Mouse (Mus musculus) forebrain, embryonic 12.5 days (tissue): ENCODE measurements around the gene Ick. TPM values are rescaled to one million over a fixed set of nuclear protein-coding genes. Genes with fewer than 3 reads are reported as not detected.
"Not testable (repeated sequence)": the region's sequence is repeated elsewhere in the genome, so short reads cannot be mapped to it uniquely, and the experiment has no call there.

Experiments used
- ATAC-seq: fragments of 200-750 bp; cut with Nextera tagmentation; 2 replicates; pipeline ENCODE4 v1.8.0; 2017; ENCODE audit warnings: moderate TSS enrichment; ENCODE audit not compliant: low FRiP score
- H3K27ac ChIP-seq: fragments of 300-500 bp; sonication (generic); 2 replicates; pipeline ENCODE4 v1.5.1; 2016; ENCODE audit warnings: mild to moderate bottlenecking
- H3K27me3 ChIP-seq: fragments of 300-500 bp; sonication (generic); 2 replicates; pipeline ENCODE4 v1.6.1; 2016; ENCODE audit warnings: mild to moderate bottlenecking
- H3K36me3 ChIP-seq: fragments of 300-500 bp; sonication (generic); replicated peaks from 2 replicates; pipeline ENCODE4 v1.6.1; 2016; ENCODE audit warnings: mild to moderate bottlenecking
- H3K4me1 ChIP-seq: fragments of 300-500 bp; sonication (generic); 2 replicates; pipeline ENCODE4 v1.6.1; 2016
- H3K4me2 ChIP-seq: fragments of 300-500 bp; sonication (generic); 2 replicates; pipeline ENCODE4 v1.6.1; 2016; ENCODE audit warnings: mild to moderate bottlenecking, moderate library complexity
- H3K4me3 ChIP-seq: fragments of 300-500 bp; sonication (generic); replicated peaks from 2 replicates; pipeline ENCODE4 v1.5.1; 2016; ENCODE audit warnings: mild to moderate bottlenecking
- H3K9ac ChIP-seq: fragments of 300-500 bp; sonication (generic); 2 replicates; pipeline ENCODE4 v1.6.1; 2016; ENCODE audit warnings: mild to moderate bottlenecking
- H3K9me3 ChIP-seq: fragments of 300-500 bp; sonication (generic); 2 replicates; pipeline ENCODE4 v1.6.1; 2016
- WGBS: fragments of 180-500 bp; shearing (Covaris S2); methylation state at CpG from one replicate; pipeline ENCODE4 v1.1.7; 2016; 5-methylcytosine and 5-hydroxymethylcytosine counted together
- polyA plus RNA-seq: library from polyadenylated mRNA; unstranded; fragments of >200 nt; fragmentation: Nextera tagmentation; extraction: Ambion mirVana; gene quantifications from 2 replicates; pipeline ENCODE4 v1.2.1, GENCODE M21; 2016

The Ick gene
- polyA plus RNA-seq, 1 experiment from 2014 or later = 35.5 TPM

DNA sequence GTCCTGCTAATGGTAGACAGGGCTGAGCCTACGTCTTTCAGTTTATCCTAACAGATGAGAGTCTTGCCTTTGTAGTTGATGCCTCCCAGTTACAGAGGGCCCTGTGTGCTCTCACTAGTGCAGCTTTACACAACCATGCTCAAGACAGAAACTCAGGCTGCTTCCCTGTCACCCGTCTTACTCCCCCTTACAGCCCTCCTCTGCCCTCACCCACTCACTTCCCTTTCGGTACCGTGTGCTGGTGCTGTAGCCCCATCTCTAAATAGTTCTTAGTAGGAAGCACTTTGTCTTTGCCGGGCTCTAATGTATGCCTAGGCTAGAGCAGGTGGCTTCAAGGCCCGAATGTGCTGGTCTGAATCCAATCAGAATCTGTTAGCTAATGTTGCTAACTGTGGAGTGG lies 15.3 kb downstream of the Ick start:
- H3K27me3 ChIP-seq = no peaks in the 10 kb centered on the region
- H3K4me3 ChIP-seq = no peak overlapping the region
- H3K9me3 ChIP-seq = no peaks in the 10 kb centered on the region
- peaks cover 5% of the 10 kb centered on the region; the same call in 1 of the 2 replicates for H3K36me3 ChIP-seq
- H3K9ac ChIP-seq = no peak overlapping the region
- H3K4me1 ChIP-seq = peaks cover 16% of the 10 kb centered on the region
- ATAC-seq = no peak
- H3K27ac ChIP-seq = no peak overlapping the region
- no peak overlapping the region for H3K4me2 ChIP-seq
- 87% methylated on average over 6 of the region's 6 CpGs for WGBS

DNA sequence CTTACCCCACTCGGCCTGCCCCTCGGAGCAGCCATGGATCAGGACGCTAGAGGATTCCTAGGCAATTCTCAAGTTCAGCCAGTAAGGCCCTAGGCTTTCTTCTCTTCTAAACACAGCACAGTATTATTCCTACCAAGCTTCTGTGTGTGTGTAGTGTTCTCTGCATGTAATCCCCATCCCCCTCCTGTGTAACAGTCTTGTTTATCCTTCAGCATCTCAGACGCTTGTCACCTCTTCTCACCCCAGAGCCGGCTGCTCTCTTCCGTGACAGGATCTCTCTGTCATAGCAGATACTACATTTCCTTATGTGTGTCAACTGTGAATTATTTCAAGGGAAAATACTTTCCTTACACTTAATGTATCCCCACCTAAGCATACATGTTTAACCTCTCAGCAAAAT lies 17.0 kb downstream of the Ick start:
- Histone ChIP-seq H3K4me3 (no peak overlapping the region), H3K4me1 (peaks cover 23% of the 10 kb centered on the region), H3K9me3 (no peaks in the 10 kb centered on the region), H3K27ac (no peak overlapping the region), H3K4me2 (no peak overlapping the region), H3K9ac (no peak overlapping the region), H3K27me3 (no peaks in the 10 kb centered on the region), H3K36me3 (peaks cover 6% of the 10 kb centered on the region; the same call in 1 of the 2 replicates)
- ATAC-seq = peak; percentile 48
- WGBS = 71% methylated on average over 6 of the region's 6 CpGs

DNA sequence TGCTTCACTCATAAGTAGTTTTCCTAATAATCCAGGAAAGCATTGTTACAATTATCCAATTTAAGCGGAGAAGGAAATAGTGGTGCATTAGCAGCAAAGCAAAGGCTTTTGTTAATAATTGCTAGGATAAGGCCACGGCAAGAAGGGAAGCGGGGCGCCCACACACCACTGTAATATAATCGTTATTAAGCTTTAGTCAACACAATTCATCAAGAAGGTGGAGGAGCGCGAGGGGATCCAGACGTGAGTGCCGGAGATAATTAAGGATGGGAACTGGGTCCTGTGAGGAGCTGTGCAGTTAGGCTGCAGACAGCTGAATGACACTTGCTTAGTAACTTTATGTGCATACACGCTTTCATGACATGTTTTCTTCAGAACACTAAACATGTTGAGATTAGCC lies 17.7 kb downstream of the Ick start:
- no peaks in the 10 kb centered on the region for H3K27me3 ChIP-seq
- no peak overlapping the region for H3K27ac ChIP-seq
- H3K4me3 ChIP-seq = no peak overlapping the region
- no peak overlapping the region for H3K9ac ChIP-seq
- H3K4me1 ChIP-seq = peaks cover 23% of the 10 kb centered on the region
- WGBS = 38% methylated on average over 10 of the region's 10 CpGs
- no peaks in the 10 kb centered on the region for H3K9me3 ChIP-seq
- H3K4me2 ChIP-seq = no peak overlapping the region
- ATAC-seq = peak; percentile 61; the same call in 1 of the 2 replicates
- H3K36me3 ChIP-seq = peaks cover 7% of the 10 kb centered on the region

DNA sequence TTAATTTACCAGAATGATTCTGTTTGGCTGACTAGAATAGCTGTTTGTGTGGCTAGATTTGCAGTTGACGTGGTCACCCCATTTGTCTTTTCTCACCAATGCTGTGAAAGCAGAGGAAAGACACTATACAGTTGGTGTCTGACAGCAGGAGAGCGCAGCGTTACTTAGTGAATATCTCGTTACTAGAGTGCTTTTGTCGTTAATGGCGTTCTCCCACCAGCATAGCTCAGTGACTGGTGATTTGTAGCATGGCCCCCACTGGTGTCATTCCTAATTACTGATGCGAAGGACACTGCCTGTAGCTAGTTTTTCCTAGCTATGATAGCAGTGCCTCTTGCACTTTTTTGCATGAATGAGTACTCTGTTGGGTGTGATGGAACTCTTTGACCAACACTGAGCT lies 26.7 kb downstream of the Ick start:
- Histone ChIP-seq H3K4me1 (no peaks in the 10 kb centered on the region), H3K27me3 (no peaks in the 10 kb centered on the region), H3K4me3 (no peak overlapping the region), H3K36me3 (peaks cover 65% of the 10 kb centered on the region), H3K27ac (no peak overlapping the region), H3K9ac (no peak overlapping the region), H3K9me3 (no peaks in the 10 kb centered on the region), H3K4me2 (no peak overlapping the region)
- ATAC-seq = no peak
- 38% methylated on average over 7 of the region's 7 CpGs for WGBS

DNA sequence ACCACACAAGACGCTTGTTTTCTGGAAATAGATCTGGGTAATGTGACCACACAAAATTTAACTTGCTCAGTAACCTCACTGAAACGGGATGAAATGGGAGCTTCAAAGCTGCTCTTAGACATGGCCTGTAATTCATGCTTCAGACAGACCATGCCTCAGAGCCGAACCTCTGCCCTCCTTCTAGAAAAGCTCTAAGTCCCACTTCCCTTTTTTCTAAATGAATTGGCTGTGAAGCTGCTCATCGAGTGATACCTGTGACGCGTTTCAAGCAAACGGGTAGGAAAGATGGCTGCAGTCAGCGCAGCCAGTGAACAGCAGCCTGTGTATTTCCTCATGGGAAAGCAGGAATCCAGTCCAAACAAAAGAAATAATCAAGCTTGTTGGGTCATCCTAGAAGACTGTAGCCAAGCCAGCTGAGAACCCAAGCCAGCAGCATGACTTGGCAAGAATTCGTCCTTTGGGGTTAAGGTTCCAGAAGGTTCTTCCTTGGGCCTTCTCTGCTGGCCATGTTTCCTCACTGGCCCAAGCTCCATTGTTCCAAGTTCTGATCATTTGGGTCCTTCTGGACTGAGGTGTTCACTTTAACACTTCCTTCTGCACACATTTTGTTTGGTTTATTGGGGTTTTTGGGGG lies 29.2 kb downstream of the Ick start:
- 97% methylated on average over 9 of the region's 9 CpGs for WGBS
- no peak for ATAC-seq
- peaks cover 63% of the 10 kb centered on the region for H3K36me3 ChIP-seq

DNA sequence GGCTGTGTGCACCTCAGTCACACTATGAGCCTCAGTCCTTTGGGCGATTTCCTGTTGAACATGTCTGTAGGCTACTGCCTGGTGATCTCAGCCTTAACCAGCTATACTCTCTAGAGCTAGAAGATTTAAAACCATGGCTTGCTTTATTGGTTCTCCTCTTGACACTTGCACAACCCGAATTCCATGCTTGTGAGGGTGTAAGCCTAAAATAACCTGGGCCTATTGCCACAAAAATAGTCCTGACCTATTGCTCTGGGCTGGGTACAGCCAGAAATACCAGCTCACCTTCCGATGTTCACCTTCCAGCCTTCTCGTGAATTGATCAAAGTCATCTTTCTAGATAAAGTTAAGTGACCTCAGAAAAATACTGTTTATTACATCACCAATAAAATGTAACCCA lies 30.5 kb downstream of the Ick start:
- WGBS = 95% methylated on average over 4 of the region's 4 CpGs
- Histone ChIP-seq H3K9ac (no peak overlapping the region), H3K9me3 (peaks cover 9% of the 10 kb centered on the region; the same call in 1 of the 2 replicates), H3K27ac (no peak overlapping the region), H3K4me2 (no peak overlapping the region), H3K36me3 (peaks cover 65% of the 10 kb centered on the region), H3K27me3 (no peaks in the 10 kb centered on the region), H3K4me1 (no peaks in the 10 kb centered on the region), H3K4me3 (no peak overlapping the region)
- no peak for ATAC-seq

More for the DNA sequence above, 29.2 kb downstream of the Ick start:
- H3K4me1 ChIP-seq = no peaks in the 10 kb centered on the region
- no peak overlapping the region for H3K27ac ChIP-seq
- H3K9ac ChIP-seq = no peak overlapping the region
- H3K4me2 ChIP-seq = no peak overlapping the region
- no peaks in the 10 kb centered on the region for H3K27me3 ChIP-seq
- peaks cover 9% of the 10 kb centered on the region; the same call in 1 of the 2 replicates for H3K9me3 ChIP-seq
- no peak overlapping the region for H3K4me3 ChIP-seq

DNA sequence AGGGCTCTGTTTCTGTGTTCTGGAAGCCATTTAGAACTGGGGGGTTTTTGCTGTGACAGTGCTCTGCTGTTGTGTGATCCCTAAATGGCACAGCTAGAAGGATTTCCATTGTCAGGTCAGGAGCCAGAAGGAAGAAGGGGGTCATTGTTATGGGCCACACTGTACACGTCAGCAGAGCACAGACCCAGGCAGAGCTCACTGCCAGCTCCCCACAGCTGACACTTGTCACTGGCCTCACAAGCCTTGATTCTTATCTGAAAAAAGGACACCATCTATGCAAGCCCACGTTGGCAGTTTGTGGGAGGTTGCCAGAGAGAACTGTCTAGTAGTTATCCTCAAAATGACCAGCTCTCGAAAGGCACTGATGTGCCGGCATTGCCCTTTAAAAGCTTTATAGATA lies 37.1 kb downstream of the Ick start:
- ATAC-seq = no peak
- WGBS = 64% methylated on average over 4 of the region's 4 CpGs
- H3K36me3 ChIP-seq = peaks cover 63% of the 10 kb centered on the region

DNA sequence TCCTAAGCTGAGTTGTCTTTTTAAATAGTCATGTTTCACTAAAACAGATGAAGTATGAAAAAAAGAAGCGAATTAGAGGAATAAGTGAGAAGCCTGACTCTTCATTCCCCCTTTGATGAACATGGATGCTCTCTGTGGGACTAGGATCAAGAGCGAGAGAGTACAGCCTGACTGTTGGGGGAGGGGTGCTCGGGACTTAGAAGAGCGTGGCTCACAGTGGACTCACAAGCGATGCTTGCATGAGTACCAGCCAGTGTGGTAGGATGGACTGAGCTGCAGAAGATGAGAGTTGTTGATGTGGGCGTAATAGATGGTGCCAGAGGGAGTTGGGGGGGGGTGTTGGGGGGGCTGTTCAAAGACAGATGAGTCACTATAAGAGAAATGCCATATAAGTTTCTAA lies 37.6 kb downstream of the Ick start:
- WGBS = 81% methylated on average over 6 of the region's 6 CpGs
- Histone ChIP-seq H3K9me3 (peaks cover 8% of the 10 kb centered on the region; the same call in 1 of the 2 replicates), H3K9ac (no peak overlapping the region), H3K36me3 (peaks cover 63% of the 10 kb centered on the region), H3K27ac (no peak overlapping the region), H3K27me3 (no peaks in the 10 kb centered on the region), H3K4me1 (peaks cover 10% of the 10 kb centered on the region), H3K4me2 (no peak overlapping the region), H3K4me3 (no peak overlapping the region)
- no peak for ATAC-seq

More for the DNA sequence above, 37.1 kb downstream of the Ick start:
- Histone ChIP-seq H3K27ac (no peak overlapping the region), H3K4me2 (no peak overlapping the region), H3K27me3 (no peaks in the 10 kb centered on the region), H3K4me1 (peaks cover 10% of the 10 kb centered on the region), H3K4me3 (no peak overlapping the region), H3K9me3 (peaks cover 9% of the 10 kb centered on the region; the same call in 1 of the 2 replicates), H3K9ac (no peak overlapping the region)

DNA sequence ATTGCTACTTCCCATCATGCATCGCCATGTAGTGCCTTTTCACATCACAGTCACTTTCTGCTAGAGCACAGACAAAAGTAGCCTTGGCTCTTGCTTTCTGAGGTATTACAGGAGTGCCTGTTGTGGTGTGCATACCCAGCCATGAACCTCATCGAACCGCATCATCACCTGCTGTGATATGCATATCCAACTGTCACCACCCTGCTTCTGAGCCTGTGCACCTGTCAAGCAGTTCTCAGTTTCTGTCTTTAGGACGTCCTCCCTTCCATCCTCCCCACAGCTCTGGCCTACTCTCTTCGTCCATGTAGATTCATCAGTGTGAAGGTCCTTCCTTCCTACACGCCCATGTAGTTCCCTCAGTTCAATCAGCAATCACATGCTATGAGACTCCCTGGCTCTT lies 39.2 kb downstream of the Ick start:
- ATAC-seq = no peak
- no peak overlapping the region for H3K4me2 ChIP-seq
- H3K4me3 ChIP-seq = no peak overlapping the region
- H3K27ac ChIP-seq = no peak overlapping the region
- peaks cover 10% of the 10 kb centered on the region for H3K4me1 ChIP-seq
- H3K27me3 ChIP-seq = no peaks in the 10 kb centered on the region
- peaks cover 62% of the 10 kb centered on the region for H3K36me3 ChIP-seq
- H3K9me3 ChIP-seq = no peaks in the 10 kb centered on the region
- WGBS = 95% methylated on average over 6 of the region's 6 CpGs
- H3K9ac ChIP-seq = no peak overlapping the region

DNA sequence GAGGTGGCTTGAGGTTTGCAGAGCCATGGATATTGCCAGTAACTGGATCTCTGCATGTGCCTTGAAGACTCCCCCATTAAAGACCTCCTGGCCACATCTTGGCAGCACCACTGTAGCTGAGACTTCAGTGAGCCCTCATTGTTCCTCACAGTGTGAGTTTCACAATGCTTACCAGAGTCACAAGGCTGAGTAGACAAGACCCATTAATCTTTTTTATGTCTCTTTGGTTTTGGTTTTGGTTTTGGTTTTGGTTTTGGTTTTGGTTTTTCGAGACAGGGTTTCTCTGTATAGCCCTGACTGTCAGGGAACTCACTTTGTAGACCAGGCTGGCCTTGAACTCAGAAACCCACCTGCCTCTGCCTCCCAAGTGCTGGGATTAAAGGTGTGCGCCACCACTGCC lies 40.8 kb downstream of the Ick start:
- H3K4me2 ChIP-seq, H3K9ac ChIP-seq, H3K4me3 ChIP-seq, H3K27ac ChIP-seq, ATAC-seq, H3K27me3 ChIP-seq, H3K9me3 ChIP-seq: not testable (repeated sequence)
- H3K36me3 ChIP-seq = peaks cover 61% of the 10 kb centered on the region
- 86% methylated on average over 2 of the region's 2 CpGs for WGBS
- peaks cover 10% of the 10 kb centered on the region for H3K4me1 ChIP-seq

DNA sequence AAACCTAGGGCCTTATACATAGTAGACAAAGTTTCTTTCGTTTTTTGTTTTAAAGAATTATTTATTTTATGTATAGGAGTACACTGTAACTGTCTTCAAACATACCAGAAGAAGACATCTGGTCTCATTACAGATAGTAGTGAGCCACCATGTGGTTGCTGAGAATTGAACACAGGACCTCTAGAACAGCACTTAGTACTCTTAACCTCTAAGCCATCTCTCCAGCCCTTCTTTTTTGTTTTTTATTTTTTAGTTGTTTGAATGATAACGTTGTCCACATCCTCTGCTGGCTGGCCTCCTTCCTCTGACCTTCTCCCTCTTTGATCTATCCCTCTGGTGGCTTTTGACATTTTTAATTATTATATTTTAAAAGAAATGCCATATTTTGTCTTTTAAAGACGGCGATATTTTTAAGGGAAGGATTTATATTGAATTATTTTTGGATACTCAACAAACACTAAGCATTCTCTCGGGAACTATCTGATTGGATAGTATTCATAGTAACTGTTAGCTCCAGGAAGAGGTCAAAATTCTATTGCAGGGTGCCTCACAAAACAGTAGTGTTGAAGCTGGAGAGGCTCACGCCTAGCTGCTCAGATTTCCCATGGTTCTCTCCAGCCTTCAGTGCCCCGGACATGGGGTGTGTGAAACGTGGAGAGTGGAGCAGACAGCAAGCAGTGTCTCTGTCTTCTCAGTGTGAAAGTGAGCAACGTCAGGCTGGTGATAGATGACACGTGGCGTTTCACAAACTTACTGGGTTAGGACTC lies 45.4 kb downstream of the Ick start:
- H3K9ac ChIP-seq = no peak overlapping the region
- no peaks in the 10 kb centered on the region for H3K9me3 ChIP-seq
- H3K27me3 ChIP-seq = no peaks in the 10 kb centered on the region
- no peak overlapping the region for H3K27ac ChIP-seq
- no peak overlapping the region for H3K4me2 ChIP-seq
- H3K4me3 ChIP-seq = no peak overlapping the region
- H3K4me1 ChIP-seq = no peaks in the 10 kb centered on the region
- WGBS = 90% methylated on average over 11 of the region's 11 CpGs
- H3K36me3 ChIP-seq = peaks cover 80% of the 10 kb centered on the region
- ATAC-seq = no peak

DNA sequence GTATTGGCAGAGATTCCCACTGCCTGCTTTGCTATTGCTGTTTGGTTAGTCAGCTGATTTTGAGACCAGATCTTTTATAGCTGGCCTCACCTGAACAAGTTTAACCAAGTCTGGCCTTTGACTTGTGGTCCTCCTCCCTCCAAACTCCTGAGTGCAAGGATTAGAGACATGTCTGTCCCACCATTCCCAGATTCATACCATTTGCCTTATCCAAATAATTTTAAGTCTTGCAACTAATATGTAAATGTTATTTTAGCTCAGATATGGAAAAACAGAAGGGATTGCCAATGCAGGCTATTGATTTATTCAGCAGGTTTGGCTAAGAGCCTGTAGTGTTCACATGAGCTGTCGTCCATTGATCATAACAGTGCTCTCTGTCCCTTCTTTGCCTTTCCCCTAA lies 48.2 kb downstream of the Ick start:
- H3K27me3 ChIP-seq = no peaks in the 10 kb centered on the region

DNA sequence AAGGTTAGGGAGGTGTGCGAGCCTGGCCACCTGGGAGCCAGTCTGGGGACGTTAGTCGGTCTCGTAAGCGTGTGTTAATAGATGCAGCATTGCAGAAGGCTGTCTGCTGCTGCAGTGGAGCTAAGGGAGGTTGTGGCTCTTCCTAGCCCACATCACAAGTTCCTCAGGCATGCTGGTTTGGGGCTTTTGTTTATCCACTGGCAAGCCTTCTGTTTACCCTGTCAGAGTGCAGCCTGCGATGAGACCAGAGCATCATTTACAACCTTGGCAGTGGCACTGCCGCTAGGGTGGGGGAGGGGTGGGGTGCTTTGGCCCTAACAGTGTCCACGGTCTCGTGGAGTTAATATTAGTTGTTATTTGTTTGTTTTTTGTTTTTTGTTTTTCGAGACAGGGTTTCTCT lies 54.3 kb downstream of the Ick start:
- Histone ChIP-seq H3K4me1 (no peaks in the 10 kb centered on the region), H3K27ac (no peak overlapping the region), H3K4me3 (no peak overlapping the region), H3K36me3 (peaks cover 88% of the 10 kb centered on the region), H3K9ac (no peak overlapping the region), H3K27me3 (no peaks in the 10 kb centered on the region), H3K4me2 (no peak overlapping the region), H3K9me3 (no peaks in the 10 kb centered on the region)
- WGBS = 92% methylated on average over 10 of the region's 10 CpGs
- no peak for ATAC-seq

More for the DNA sequence above, 48.2 kb downstream of the Ick start:
- Histone ChIP-seq H3K9me3 (no peaks in the 10 kb centered on the region), H3K4me3 (no peak overlapping the region), H3K4me2 (no peak overlapping the region), H3K9ac (no peak overlapping the region), H3K4me1 (no peaks in the 10 kb centered on the region), H3K27ac (no peak overlapping the region), H3K36me3 (peaks cover 90% of the 10 kb centered on the region)
- 100% methylated on average over 1 of the region's 1 CpGs for WGBS
- no peak for ATAC-seq
